Mouse (Mus musculus): ENCODE results near the gene Trem3. TPM values are rescaled to one million over a fixed set of nuclear protein-coding genes. Genes with fewer than 3 reads are reported as not detected.

The Trem3 gene
- 0.21 TPM in 1 of 2 replicates, not detected in the other for polyA plus RNA-seq (2014; fragmentation: Nextera tagmentation; extraction: Ambion mirVana)

- Histone ChIP-seq H3K4me1 (ENCODE audit: control insufficient read depth, insufficient read depth, low read length) (no peaks in the 10 kb centered on the region), H3K9me3 (replicated peaks; ENCODE audit: control insufficient read depth, low read length) (no peaks in the 10 kb centered on the region), H3K36me3 (replicated peaks; ENCODE audit: control insufficient read depth, insufficient read depth, low read depth, low read length) (no peaks in the 10 kb centered on the region), H3K9ac (replicated peaks; ENCODE audit: low read length) (no peak within 1 kb of the TSS), H3K27ac (replicated peaks; ENCODE audit: low read depth, low read length) (no peak within 1 kb of the TSS), H3K27me3 (ENCODE audit: control insufficient read depth, insufficient read depth, low read length) (no peaks in the 10 kb centered on the region), H3K4me3 (ENCODE audit: low read depth, low read length) (no peak within 1 kb of the TSS), H3K4me2 (ENCODE audit: low read depth, low read length) (no peak within 1 kb of the TSS)
- 80% methylated on average over 11 of the region's 11 CpGs for WGBS
- no peak for DNase-seq (ENCODE audit: low spot score)
- no peak for ATAC-seq (replicated peaks; ENCODE audit: insufficient number of reproducible peaks, low FRiP score, low TSS enrichment, low read depth)
These were observed at the start of gene Trem3 for GRCm38 (mm10) chr17:48247221-48247928. TSS of gene Trem3 (plus strand) at chr17:48247777.

- ATAC-seq (replicated peaks; ENCODE audit: insufficient number of reproducible peaks, low FRiP score, low TSS enrichment, low read depth): no peak
- Histone ChIP-seq H3K4me1 (ENCODE audit: control insufficient read depth, insufficient read depth, low read length) (no peaks in the 10 kb centered on the region), H3K9ac (replicated peaks; ENCODE audit: low read length) (no peak overlapping the region), H3K27me3 (ENCODE audit: control insufficient read depth, insufficient read depth, low read length) (no peaks in the 10 kb centered on the region), H3K4me3 (ENCODE audit: low read depth, low read length) (no peak overlapping the region), H3K4me2 (ENCODE audit: low read depth, low read length) (no peak overlapping the region), H3K36me3 (replicated peaks; ENCODE audit: control insufficient read depth, insufficient read depth, low read depth, low read length) (no peaks in the 10 kb centered on the region), H3K27ac (replicated peaks; ENCODE audit: low read depth, low read length) (no peak overlapping the region), H3K9me3 (replicated peaks; ENCODE audit: control insufficient read depth, low read length) (no peaks in the 10 kb centered on the region)
- no peak for DNase-seq (ENCODE audit: low spot score)
- WGBS: 92% methylated on average over 12 of the region's 12 CpGs
These were observed 44.5 kb upstream of the Trem3 start for GRCm38 (mm10) chr17:48203086-48203485.

- ATAC-seq (replicated peaks; ENCODE audit: insufficient number of reproducible peaks, low FRiP score, low TSS enrichment, low read depth) (no peak), DNase-seq (ENCODE audit: low spot score) (no peak)
- Histone ChIP-seq H3K27ac (replicated peaks; ENCODE audit: low read depth, low read length) (no peak overlapping the region), H3K4me1 (ENCODE audit: control insufficient read depth, insufficient read depth, low read length) (no peaks in the 10 kb centered on the region), H3K9ac (replicated peaks; ENCODE audit: low read length) (no peak overlapping the region), H3K4me3 (ENCODE audit: low read depth, low read length) (no peak overlapping the region), H3K9me3 (replicated peaks; ENCODE audit: control insufficient read depth, low read length) (no peaks in the 10 kb centered on the region), H3K4me2 (ENCODE audit: low read depth, low read length) (no peak overlapping the region), H3K27me3 (ENCODE audit: control insufficient read depth, insufficient read depth, low read length) (no peaks in the 10 kb centered on the region), H3K36me3 (replicated peaks; ENCODE audit: control insufficient read depth, insufficient read depth, low read depth, low read length) (no peaks in the 10 kb centered on the region)
- WGBS: 97% methylated on average over 12 of the region's 12 CpGs
These were observed 35.0 kb upstream of the Trem3 start for GRCm38 (mm10) chr17:48212596-48212995.

DNA sequence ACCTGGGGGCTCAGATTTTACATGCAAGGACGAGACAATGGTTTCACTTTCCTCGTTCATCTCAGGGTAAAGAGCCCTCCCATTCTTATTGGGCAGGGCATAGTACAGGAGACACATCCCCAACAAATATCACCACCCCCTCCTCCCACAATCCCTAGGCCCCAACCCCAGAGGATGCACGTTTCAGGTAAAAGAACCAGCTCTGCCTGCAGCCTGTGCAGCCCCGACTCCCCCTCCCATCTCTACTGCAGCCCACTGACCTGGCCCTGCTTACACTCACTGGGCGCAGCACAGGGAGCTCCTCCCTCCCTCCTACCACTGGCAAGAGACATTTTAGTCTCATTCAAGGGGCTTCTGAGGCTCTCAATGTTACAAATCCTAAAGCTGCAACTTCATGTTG, 34.1 kb upstream of the Trem3 start:
- 65% methylated on average over 5 of the region's 5 CpGs for WGBS
- DNase-seq (ENCODE audit: low spot score) (no peak), ATAC-seq (replicated peaks; ENCODE audit: insufficient number of reproducible peaks, low FRiP score, low TSS enrichment, low read depth) (no peak)
- H3K9ac ChIP-seq (replicated peaks; ENCODE audit: low read length): no peak overlapping the region
- H3K9me3 ChIP-seq (replicated peaks; ENCODE audit: control insufficient read depth, low read length): no peaks in the 10 kb centered on the region
- no peak overlapping the region for H3K4me2 ChIP-seq (ENCODE audit: low read depth, low read length)
- H3K4me1 ChIP-seq (ENCODE audit: control insufficient read depth, insufficient read depth, low read length): no peaks in the 10 kb centered on the region
- no peak overlapping the region for H3K4me3 ChIP-seq (ENCODE audit: low read depth, low read length)
- no peaks in the 10 kb centered on the region for H3K36me3 ChIP-seq (replicated peaks; ENCODE audit: control insufficient read depth, insufficient read depth, low read depth, low read length)
- no peaks in the 10 kb centered on the region for H3K27me3 ChIP-seq (ENCODE audit: control insufficient read depth, insufficient read depth, low read length)
- H3K27ac ChIP-seq (replicated peaks; ENCODE audit: low read depth, low read length): no peak overlapping the region

DNA sequence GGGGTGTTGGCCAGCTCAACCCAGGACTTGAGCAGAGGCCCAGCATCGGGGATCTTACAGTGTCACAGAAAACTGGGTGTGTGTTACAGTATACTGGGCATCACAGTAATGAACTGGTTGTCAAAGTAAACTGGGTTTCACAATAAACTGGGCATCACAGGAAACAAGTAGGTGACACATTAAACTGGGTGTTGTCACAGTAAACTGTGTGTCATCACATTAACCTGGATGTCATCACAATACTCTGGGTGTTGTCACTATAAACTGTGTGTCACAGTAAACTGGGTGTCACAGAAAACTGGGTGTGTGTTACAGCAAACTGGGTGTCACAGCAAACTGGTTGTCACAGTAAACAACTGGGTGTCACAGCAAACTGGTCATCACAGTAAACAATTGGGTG, 32.1 kb upstream of the Trem3 start:
- no peak overlapping the region for H3K4me2 ChIP-seq (ENCODE audit: low read depth, low read length)
- WGBS: 92% methylated on average over 1 of the region's 1 CpGs
- no peak overlapping the region for H3K27ac ChIP-seq (replicated peaks; ENCODE audit: low read depth, low read length)
- DNase-seq (ENCODE audit: low spot score): no peak
- no peaks in the 10 kb centered on the region for H3K27me3 ChIP-seq (ENCODE audit: control insufficient read depth, insufficient read depth, low read length)
- H3K36me3 ChIP-seq (replicated peaks; ENCODE audit: control insufficient read depth, insufficient read depth, low read depth, low read length): no peaks in the 10 kb centered on the region
- ATAC-seq (replicated peaks; ENCODE audit: insufficient number of reproducible peaks, low FRiP score, low TSS enrichment, low read depth): no peak
- H3K4me3 ChIP-seq (ENCODE audit: low read depth, low read length): no peak overlapping the region
- H3K9me3 ChIP-seq (replicated peaks; ENCODE audit: control insufficient read depth, low read length): no peaks in the 10 kb centered on the region
- no peaks in the 10 kb centered on the region for H3K4me1 ChIP-seq (ENCODE audit: control insufficient read depth, insufficient read depth, low read length)
- no peak overlapping the region for H3K9ac ChIP-seq (replicated peaks; ENCODE audit: low read length)

DNA sequence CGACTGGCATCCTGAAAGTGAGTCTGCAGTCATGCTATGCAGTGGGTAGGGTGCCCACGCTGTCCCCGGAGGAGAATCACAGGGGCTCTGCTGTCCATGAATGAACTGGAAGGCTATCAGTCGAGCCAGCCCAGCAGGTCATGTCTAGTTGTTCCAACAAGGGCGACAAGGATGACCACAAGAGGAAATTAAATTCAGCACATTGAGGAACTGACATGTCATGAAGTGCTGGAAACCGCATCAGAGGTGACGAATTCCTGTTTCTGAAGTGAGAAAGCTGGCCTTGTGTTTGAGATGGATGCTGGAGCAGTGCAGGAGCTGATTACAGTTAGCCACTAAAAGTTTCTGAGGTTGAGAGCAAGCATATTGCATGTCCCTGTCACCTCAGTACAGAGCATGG, 16.9 kb upstream of the Trem3 start:
- Histone ChIP-seq H3K27ac (replicated peaks; ENCODE audit: low read depth, low read length) (no peak overlapping the region), H3K9me3 (replicated peaks; ENCODE audit: control insufficient read depth, low read length) (no peaks in the 10 kb centered on the region)

GRCm38 (mm10) chr17:48232518-48232917, 15.1 kb upstream of the Trem3 start, which contains the start of gene Trem1:
TSS of gene Trem1 (plus strand) at chr17:48232768.
- ATAC-seq (replicated peaks; ENCODE audit: insufficient number of reproducible peaks, low FRiP score, low TSS enrichment, low read depth) (no peak), DNase-seq (ENCODE audit: low spot score) (no peak)
- Histone ChIP-seq H3K4me3 (ENCODE audit: low read depth, low read length) (no peak within 1 kb of the TSS), H3K27me3 (ENCODE audit: control insufficient read depth, insufficient read depth, low read length) (no peaks in the 10 kb centered on the region), H3K9me3 (replicated peaks; ENCODE audit: control insufficient read depth, low read length) (no peaks in the 10 kb centered on the region), H3K4me2 (ENCODE audit: low read depth, low read length) (no peak within 1 kb of the TSS), H3K27ac (replicated peaks; ENCODE audit: low read depth, low read length) (no peak within 1 kb of the TSS), H3K36me3 (replicated peaks; ENCODE audit: control insufficient read depth, insufficient read depth, low read depth, low read length) (no peaks in the 10 kb centered on the region), H3K4me1 (ENCODE audit: control insufficient read depth, insufficient read depth, low read length) (no peaks in the 10 kb centered on the region), H3K9ac (replicated peaks; ENCODE audit: low read length) (no peak within 1 kb of the TSS)
- WGBS: 78% methylated on average over 6 of the region's 6 CpGs

More for the DNA sequence above, 16.9 kb upstream of the Trem3 start:
- 92% methylated on average over 7 of the region's 7 CpGs for WGBS
- Histone ChIP-seq H3K4me1 (ENCODE audit: control insufficient read depth, insufficient read depth, low read length) (no peaks in the 10 kb centered on the region), H3K9ac (replicated peaks; ENCODE audit: low read length) (no peak overlapping the region), H3K27me3 (ENCODE audit: control insufficient read depth, insufficient read depth, low read length) (no peaks in the 10 kb centered on the region), H3K4me2 (ENCODE audit: low read depth, low read length) (no peak overlapping the region), H3K36me3 (replicated peaks; ENCODE audit: control insufficient read depth, insufficient read depth, low read depth, low read length) (no peaks in the 10 kb centered on the region), H3K4me3 (ENCODE audit: low read depth, low read length) (no peak overlapping the region)
- DNase-seq (ENCODE audit: low spot score) (no peak), ATAC-seq (replicated peaks; ENCODE audit: insufficient number of reproducible peaks, low FRiP score, low TSS enrichment, low read depth) (no peak)

DNA sequence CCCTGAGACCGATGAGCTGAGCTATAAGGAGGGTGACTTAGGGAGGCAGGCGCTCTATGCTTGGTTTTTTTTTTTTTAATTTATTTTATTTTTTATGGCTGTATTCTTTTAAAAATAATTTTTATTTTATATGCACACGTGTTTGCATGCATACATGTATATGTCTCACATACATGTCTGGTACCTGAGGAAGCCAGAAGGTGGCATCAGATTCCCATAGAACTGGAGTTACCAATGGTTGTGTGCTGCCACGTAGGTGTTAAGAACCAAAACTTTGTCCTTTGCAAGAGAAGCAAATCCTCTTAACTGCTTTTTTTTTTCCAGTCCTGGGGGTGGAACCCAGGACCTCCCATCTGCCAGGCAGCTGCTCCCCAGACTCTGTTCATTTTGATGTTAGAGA, 13.8 kb upstream of the Trem3 start:
- WGBS: 89% methylated on average over 4 of the region's 4 CpGs
- no peaks in the 10 kb centered on the region for H3K9me3 ChIP-seq (replicated peaks; ENCODE audit: control insufficient read depth, low read length)
- no peaks in the 10 kb centered on the region for H3K36me3 ChIP-seq (replicated peaks; ENCODE audit: control insufficient read depth, insufficient read depth, low read depth, low read length)
- H3K27me3 ChIP-seq (ENCODE audit: control insufficient read depth, insufficient read depth, low read length): no peaks in the 10 kb centered on the region
- H3K4me2 ChIP-seq (ENCODE audit: low read depth, low read length): no peak overlapping the region
- H3K9ac ChIP-seq (replicated peaks; ENCODE audit: low read length): no peak overlapping the region
- DNase-seq (ENCODE audit: low spot score) (no peak), ATAC-seq (replicated peaks; ENCODE audit: insufficient number of reproducible peaks, low FRiP score, low TSS enrichment, low read depth) (no peak)
- no peak overlapping the region for H3K4me3 ChIP-seq (ENCODE audit: low read depth, low read length)
- H3K27ac ChIP-seq (replicated peaks; ENCODE audit: low read depth, low read length): no peak overlapping the region
- no peaks in the 10 kb centered on the region for H3K4me1 ChIP-seq (ENCODE audit: control insufficient read depth, insufficient read depth, low read length)

Measured in embryonic facial prominence, embryonic 11.5 days (tissue).